Mouse (Mus musculus) intestine, embryonic 15.5 days (tissue): ENCODE measurements at regions not wholly inside any gene's neighbourhood (a gene's known extent, or its start where the extent isn't known, plus 50 kb on each side); places are given as distances from the start of the nearest gene placed in this dataset.

Experiments used
- ATAC-seq: fragments of 200-750 bp; cut with Nextera tagmentation; 2 replicates; pipeline ENCODE4 v1.8.0; 2017; ENCODE audit warnings: moderate TSS enrichment, moderate library complexity
- H3K27ac ChIP-seq: fragments of 300-500 bp; sonication (generic); 2 replicates; pipeline ENCODE4 v1.5.1; 2015; ENCODE audit warnings: mild to moderate bottlenecking, inconsistent platforms
- H3K27me3 ChIP-seq: fragments of 300-500 bp; sonication (generic); replicated peaks from 2 replicates; pipeline ENCODE4 v1.6.1; 2015; ENCODE audit warnings: inconsistent platforms
- H3K36me3 ChIP-seq: fragments of 300-500 bp; sonication (generic); 2 replicates; pipeline ENCODE4 v1.6.1; 2015; ENCODE audit warnings: inconsistent platforms
- H3K4me1 ChIP-seq: fragments of 300-500 bp; sonication (generic); replicated peaks from 2 replicates; pipeline ENCODE4 v1.6.1; 2015; ENCODE audit warnings: inconsistent platforms
- H3K4me2 ChIP-seq: fragments of 300-500 bp; sonication (generic); replicated peaks from 2 replicates; pipeline ENCODE4 v1.6.1; 2015; ENCODE audit warnings: mild to moderate bottlenecking, inconsistent platforms
- H3K4me3 ChIP-seq: fragments of 300-500 bp; sonication (generic); replicated peaks from 2 replicates; pipeline ENCODE4 v1.5.1; 2015; ENCODE audit warnings: inconsistent platforms
- H3K9ac ChIP-seq: fragments of 300-500 bp; sonication (generic); 2 replicates; pipeline ENCODE4 v1.6.1; 2015; ENCODE audit warnings: inconsistent platforms
- H3K9me3 ChIP-seq: fragments of 300-500 bp; sonication (generic); 2 replicates; pipeline ENCODE4 v1.6.1; 2016; ENCODE audit warnings: inconsistent platforms
- WGBS: fragments of 180-500 bp; shearing (Covaris S2); methylation state at CpG from one replicate; pipeline ENCODE4 v1.1.7; 2015; 5-methylcytosine and 5-hydroxymethylcytosine counted together

DNA sequence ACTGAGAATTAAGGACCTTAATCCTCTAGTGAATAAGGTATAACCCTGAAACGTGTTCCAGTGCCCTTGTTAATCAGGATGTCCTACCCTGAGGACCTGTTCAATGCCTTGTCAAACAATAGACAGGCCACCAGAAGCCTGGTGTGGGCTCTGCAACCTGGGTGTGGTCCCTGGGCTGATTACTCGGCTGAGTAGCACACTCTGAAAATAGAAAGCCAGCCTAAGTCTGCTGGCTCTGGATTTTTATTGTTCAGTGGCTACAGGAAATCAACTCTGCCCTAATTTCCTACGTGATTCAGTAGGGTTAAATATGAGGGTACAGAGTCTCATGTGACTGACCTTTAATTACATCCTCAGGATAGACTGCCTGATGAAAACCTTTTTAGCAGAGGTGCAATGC, 113.9 kb upstream of the Adgrl4 start:
- WGBS = 23% methylated on average over 3 of the region's 3 CpGs
- peak; percentile 41; the same call in 1 of the 2 replicates for ATAC-seq
- Histone ChIP-seq H3K27me3 (no peaks in the 10 kb centered on the region), H3K4me1 (no peaks in the 10 kb centered on the region), H3K4me3 (no peak overlapping the region), H3K27ac (no peak overlapping the region), H3K9me3 (no peaks in the 10 kb centered on the region), H3K36me3 (no peaks in the 10 kb centered on the region), H3K4me2 (no peak overlapping the region), H3K9ac (no peak overlapping the region)

DNA sequence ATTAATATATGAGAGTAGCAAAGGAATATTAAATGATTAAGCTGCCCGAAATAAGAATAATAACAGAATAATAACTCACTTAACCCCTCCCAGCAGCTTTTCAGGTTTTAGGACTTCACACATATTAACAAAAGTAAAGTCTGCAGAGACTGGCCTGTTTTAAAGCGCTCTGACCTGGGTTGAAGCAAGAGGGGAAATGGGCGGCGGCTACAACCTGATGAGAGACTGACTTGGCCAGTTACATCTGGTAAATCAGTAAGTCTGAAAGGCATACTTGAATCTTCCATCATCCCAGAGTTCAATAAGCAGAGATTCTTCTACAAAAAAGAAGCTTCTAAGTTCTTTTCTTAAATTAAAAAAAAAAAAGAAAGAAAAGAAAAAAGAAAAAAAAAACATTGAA, 107.9 kb upstream of the Adgrl4 start:
- H3K4me2 ChIP-seq = no peak overlapping the region
- no peak overlapping the region for H3K27ac ChIP-seq
- no peaks in the 10 kb centered on the region for H3K27me3 ChIP-seq
- WGBS = 82% methylated on average over 4 of the region's 4 CpGs
- no peaks in the 10 kb centered on the region for H3K4me1 ChIP-seq
- no peaks in the 10 kb centered on the region for H3K9me3 ChIP-seq
- no peaks in the 10 kb centered on the region for H3K36me3 ChIP-seq
- no peak overlapping the region for H3K9ac ChIP-seq
- H3K4me3 ChIP-seq = no peak overlapping the region
- ATAC-seq = no peak

DNA sequence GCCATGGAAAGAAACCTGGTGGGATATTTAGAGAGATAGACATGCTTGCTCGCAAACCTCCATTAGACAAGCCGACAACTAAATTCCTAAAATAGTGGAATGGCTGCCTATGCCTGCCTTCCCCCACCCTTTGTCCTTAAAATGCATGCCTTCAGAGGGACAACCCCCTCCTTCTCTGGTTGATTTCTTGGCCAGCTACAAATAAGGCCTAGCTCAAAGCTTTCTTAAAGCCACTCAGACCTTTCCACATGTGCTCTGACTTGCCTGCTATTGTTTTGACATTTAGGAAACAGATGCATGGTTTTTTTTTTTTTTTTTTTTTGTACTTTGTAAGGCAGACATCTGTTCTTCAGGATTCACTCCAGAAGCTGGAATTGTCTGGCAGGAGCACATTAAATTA, 105.8 kb upstream of the Adgrl4 start:
- H3K27ac ChIP-seq = no peak overlapping the region
- no peak overlapping the region for H3K9ac ChIP-seq
- H3K4me1 ChIP-seq = no peaks in the 10 kb centered on the region
- H3K27me3 ChIP-seq = no peaks in the 10 kb centered on the region
- no peak overlapping the region for H3K4me2 ChIP-seq
- H3K36me3 ChIP-seq = no peaks in the 10 kb centered on the region
- no peaks in the 10 kb centered on the region for H3K9me3 ChIP-seq
- 67% methylated on average over 2 of the region's 2 CpGs for WGBS
- no peak overlapping the region for H3K4me3 ChIP-seq
- ATAC-seq = no peak

DNA sequence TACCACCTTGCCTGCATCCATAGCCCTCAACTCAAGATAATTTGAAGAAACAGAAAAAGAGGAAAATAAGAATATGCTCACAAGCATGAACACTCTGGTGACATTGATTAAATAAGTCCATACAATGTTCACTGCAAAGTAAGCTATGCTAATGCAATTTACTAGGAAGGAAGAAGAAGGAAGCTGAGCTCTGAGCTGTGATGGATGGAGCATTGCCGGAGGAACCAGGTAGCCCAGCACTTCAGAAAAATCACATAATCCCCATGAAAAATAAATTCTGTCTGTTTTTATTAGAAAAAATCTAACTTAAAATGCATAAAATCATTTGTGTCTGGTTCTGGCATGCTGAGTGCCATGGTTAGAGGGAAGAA, 105.4 kb upstream of the Adgrl4 start:
- WGBS = 73% methylated on average over 1 of the region's 1 CpGs
- Histone ChIP-seq H3K4me2 (no peak overlapping the region), H3K36me3 (no peaks in the 10 kb centered on the region), H3K27me3 (no peaks in the 10 kb centered on the region), H3K27ac (no peak overlapping the region), H3K4me3 (no peak overlapping the region), H3K9ac (no peak overlapping the region), H3K4me1 (no peaks in the 10 kb centered on the region), H3K9me3 (no peaks in the 10 kb centered on the region)
- ATAC-seq = no peak

DNA sequence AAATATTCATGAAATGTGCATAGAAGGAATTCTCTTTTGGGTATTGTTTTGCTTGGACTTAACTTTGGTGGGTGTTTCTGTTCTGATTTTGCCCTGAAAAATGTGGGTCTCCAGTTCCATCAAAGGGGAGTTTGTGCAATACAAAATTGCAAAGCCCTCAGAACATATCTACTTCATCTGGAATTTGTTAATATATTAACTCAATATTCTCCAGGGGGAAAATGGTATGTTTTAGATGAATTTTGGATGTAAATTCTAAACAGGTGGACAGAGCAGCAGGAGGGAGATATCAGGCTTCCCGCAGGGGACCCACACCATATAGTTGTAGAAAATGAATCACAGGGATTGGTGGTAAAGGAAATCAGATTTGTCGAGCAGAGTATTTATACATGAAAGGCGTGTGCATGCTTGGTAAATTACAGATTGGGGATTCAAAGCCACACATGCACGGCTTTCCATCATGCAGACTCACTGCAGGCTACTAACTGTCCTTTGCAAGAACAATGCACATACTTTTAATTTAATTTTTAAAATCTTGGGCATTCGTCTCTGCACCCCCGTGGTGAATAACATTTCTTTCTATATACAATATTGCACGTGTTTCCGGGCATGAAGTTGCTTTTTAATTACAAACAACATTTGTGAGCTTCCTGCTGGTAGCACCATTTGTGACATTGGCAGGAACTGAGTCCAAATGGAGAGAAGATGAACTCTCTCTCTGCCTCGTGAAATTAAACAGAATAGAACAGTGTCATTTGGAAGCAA, 104.8 kb upstream of the Adgrl4 start:
- Histone ChIP-seq H3K4me2 (no peak overlapping the region), H3K27ac (no peak overlapping the region), H3K9me3 (no peaks in the 10 kb centered on the region), H3K36me3 (no peaks in the 10 kb centered on the region), H3K4me1 (no peaks in the 10 kb centered on the region), H3K9ac (no peak overlapping the region), H3K4me3 (no peak overlapping the region), H3K27me3 (no peaks in the 10 kb centered on the region)
- no peak for ATAC-seq
- WGBS = 60% methylated on average over 9 of the region's 9 CpGs

DNA sequence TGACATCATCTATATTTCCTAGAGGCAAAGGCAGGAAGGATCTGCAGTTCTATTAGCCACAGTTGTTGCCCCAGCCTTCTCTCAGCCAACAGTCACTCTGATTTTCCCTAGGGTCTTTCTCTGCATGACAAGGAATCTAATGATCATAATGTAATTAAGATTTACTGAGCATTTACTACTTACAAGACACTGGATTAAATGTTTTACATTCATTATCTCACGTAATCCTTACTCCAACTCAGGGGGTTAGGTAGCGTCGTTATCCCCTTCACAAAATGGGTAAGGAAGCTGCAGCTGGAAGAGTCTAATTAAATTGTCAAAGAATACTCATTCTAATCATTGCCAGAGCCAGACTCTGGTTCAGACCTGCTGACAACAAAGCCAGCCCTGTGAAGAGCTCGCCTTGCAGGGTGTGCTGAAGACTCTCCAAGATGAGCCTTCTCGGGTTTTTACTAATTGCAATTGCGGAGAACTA, 103.8 kb upstream of the Adgrl4 start:
- WGBS = 58% methylated on average over 6 of the region's 6 CpGs
- Histone ChIP-seq H3K4me3 (no peak overlapping the region), H3K4me1 (no peaks in the 10 kb centered on the region), H3K9me3 (no peaks in the 10 kb centered on the region), H3K36me3 (no peaks in the 10 kb centered on the region), H3K27me3 (no peaks in the 10 kb centered on the region), H3K27ac (no peak overlapping the region), H3K4me2 (no peak overlapping the region), H3K9ac (no peak overlapping the region)
- ATAC-seq = no peak

DNA sequence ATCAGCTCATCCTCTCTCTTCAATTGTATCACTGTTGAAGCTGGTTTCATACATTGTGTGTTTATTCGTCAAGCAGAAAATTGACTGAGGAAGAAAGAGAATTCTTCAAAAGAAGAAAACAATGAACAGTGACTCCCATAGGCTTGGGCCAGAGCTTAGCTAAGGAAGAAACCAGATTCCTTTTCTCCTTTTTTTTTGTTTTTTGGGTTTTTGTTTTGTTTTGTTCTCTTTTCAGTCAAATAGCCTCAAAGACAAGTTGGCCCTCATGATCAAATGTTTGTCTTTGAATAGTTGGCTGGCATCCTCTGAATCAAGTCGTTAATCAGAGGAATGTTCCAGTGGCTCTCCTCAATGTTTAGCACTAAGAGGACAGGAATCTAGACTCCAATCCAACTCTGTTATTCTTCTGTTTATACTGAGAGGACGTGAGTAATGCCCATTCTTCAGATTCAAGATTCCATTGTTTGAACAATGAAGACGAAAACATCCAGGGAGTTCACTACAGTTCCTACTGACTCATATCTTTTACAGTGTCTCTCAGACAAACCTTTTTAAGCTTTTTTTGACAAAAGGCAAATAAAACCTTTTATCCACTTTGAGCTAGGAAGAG, 86.1 kb upstream of the Adgrl4 start:
- Histone ChIP-seq H3K4me2 (no peak overlapping the region), H3K36me3 (no peaks in the 10 kb centered on the region), H3K4me3 (no peak overlapping the region), H3K4me1 (no peaks in the 10 kb centered on the region), H3K9ac (no peak overlapping the region), H3K27ac (no peak overlapping the region), H3K27me3 (no peaks in the 10 kb centered on the region), H3K9me3 (no peaks in the 10 kb centered on the region)
- ATAC-seq = no peak
- 49% methylated on average over 4 of the region's 4 CpGs for WGBS

DNA sequence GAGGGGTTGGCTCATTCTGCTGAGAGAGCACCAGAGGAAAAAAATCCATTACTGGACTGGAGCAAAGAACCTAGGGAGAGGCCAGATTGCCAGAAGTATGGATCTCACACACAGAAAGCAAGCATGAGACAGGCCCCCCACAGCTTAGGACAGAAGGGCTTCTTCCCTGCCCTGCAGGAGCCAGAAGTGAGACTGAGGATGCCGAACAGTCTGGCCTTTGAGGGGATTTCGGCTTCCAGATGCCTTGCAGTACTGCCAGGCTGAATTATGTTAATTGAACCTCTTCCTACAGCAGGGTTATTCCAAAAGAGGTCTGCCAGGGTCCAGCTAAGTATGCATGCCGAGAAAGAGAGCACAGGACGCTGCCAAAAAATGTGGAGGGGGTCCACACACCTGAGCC, 71.4 kb upstream of the Adgrl4 start:
- Histone ChIP-seq H3K9ac (no peak overlapping the region), H3K4me3 (no peak overlapping the region), H3K4me2 (no peak overlapping the region), H3K9me3 (no peaks in the 10 kb centered on the region), H3K4me1 (no peaks in the 10 kb centered on the region), H3K27ac (no peak overlapping the region), H3K27me3 (no peaks in the 10 kb centered on the region), H3K36me3 (no peaks in the 10 kb centered on the region)
- ATAC-seq = no peak
- 79% methylated on average over 4 of the region's 4 CpGs for WGBS

DNA sequence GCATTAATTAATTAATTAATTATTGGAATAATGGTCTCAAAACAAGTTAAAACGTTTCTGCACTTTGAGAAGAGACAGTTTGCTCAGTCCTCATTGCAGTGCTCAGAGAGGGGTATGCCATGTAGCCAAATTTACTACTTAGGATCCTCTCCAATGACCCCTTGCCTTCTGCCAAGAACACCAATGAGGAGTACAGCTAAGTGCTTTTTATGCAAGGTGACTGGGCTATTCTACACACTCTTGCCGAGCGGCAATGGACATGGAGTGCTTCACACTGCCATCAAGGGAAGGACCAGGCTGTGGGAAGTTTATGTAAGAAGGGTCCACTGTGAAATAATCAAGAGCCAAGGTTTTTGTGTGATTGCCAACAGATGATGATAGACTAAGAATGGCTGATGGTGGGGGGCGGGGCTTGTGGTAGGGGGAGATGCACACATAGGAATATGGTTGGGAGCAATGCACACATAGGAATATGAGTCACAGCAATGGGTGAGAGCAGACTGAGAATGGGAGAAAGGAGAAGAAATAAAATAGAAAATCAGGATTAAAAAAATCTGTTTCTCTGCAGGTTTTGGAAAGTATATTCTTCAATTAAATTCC, 70.9 kb upstream of the Adgrl4 start:
- Histone ChIP-seq H3K36me3 (no peaks in the 10 kb centered on the region), H3K9ac (no peak overlapping the region), H3K9me3 (no peaks in the 10 kb centered on the region), H3K4me1 (no peaks in the 10 kb centered on the region), H3K27me3 (no peaks in the 10 kb centered on the region), H3K4me2 (no peak overlapping the region), H3K4me3 (no peak overlapping the region), H3K27ac (no peak overlapping the region)
- WGBS = 81% methylated on average over 4 of the region's 4 CpGs
- ATAC-seq = no peak

DNA sequence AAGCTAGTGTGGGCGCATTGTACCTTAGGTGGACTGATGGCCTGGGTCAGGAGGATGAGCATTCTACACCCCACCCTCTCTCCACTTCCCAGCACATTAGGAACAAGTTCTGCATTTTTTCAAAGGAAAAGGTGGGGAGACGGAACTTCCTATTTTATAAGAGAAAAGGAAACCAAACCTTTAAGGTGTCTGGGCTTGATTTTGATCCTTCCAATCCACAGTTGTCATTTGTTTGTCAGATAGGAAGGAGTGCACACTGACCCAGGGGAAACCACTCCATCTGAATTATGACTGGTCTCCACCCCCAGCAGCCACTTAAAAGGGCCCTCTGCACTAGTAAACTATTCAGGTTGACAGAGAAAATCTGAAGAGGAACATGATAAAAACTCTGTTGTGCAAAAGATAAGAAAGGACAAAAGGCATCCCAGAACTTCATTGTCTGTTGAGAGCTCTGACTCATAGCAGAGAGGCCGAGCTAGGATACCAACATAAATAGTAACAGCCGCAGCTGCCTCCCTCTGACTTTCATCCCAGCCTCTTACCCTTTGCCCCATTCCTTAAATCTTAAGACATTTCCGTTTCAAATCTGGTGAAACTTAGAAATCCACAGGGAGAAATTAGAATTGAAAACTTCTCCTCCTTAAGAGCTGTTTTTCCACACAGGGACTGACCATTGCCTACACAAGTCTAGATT, 54.2 kb upstream of the Adgrl4 start:
- ATAC-seq = no peak
- WGBS = 51% methylated on average over 5 of the region's 5 CpGs
- Histone ChIP-seq H3K4me2 (no peak overlapping the region), H3K4me1 (no peaks in the 10 kb centered on the region), H3K9me3 (no peaks in the 10 kb centered on the region), H3K27ac (no peak overlapping the region), H3K9ac (no peak overlapping the region), H3K27me3 (no peaks in the 10 kb centered on the region), H3K4me3 (no peak overlapping the region), H3K36me3 (no peaks in the 10 kb centered on the region)

DNA sequence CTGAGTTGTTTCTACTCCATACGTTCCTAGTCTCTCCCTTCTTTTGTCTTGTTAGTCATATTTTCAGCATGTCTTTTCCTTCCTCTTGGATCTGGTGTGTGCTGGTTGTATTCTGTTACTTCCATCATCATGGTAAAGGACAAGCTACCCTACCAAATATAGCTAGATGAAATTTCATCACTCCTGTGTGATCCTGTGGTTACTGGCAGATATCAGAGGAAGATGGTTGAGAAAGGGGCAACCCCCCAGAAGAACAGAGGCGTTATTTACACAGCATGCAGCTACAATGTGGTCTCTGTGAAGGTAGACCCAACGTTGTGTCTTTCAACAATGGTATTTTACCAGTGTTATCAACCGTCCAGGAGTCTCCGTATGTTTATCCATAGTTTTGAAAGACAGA, 52.8 kb upstream of the Adgrl4 start:
- Histone ChIP-seq H3K9ac (no peak overlapping the region), H3K27me3 (no peaks in the 10 kb centered on the region), H3K4me1 (no peaks in the 10 kb centered on the region), H3K4me3 (no peak overlapping the region), H3K4me2 (no peak overlapping the region), H3K27ac (no peak overlapping the region), H3K9me3 (no peaks in the 10 kb centered on the region), H3K36me3 (no peaks in the 10 kb centered on the region)
- WGBS = 78% methylated on average over 5 of the region's 5 CpGs
- no peak for ATAC-seq

DNA sequence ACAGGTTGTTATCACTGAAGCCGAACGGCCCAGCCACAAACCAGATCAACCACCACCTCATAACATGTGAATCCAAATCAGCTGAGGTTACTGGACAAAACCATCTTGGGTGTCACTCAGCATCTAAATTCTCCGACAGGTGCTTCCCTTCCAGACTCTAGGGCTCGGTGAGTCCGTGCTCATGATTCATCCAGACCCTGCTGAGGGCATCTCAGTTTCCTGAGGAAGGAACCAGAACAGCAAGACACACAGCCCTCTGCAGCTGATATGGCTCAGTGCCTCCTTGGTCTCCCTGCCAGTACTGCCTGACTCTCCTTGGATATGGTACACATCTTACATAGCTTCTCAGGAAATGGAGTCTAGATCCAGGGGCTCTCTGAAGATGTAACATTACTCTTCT, 51.6 kb upstream of the Adgrl4 start:
- H3K9me3 ChIP-seq = no peaks in the 10 kb centered on the region
- H3K9ac ChIP-seq = no peak overlapping the region
- no peak overlapping the region for H3K4me2 ChIP-seq
- H3K36me3 ChIP-seq = no peaks in the 10 kb centered on the region
- no peak overlapping the region for H3K4me3 ChIP-seq
- no peaks in the 10 kb centered on the region for H3K4me1 ChIP-seq
- H3K27me3 ChIP-seq = no peaks in the 10 kb centered on the region
- WGBS = 86% methylated on average over 5 of the region's 5 CpGs
- H3K27ac ChIP-seq = no peak overlapping the region
- ATAC-seq = no peak
